Mouse (Mus musculus): ENCODE results near the gene Mrpl10. TPM values are rescaled to one million over a fixed set of nuclear protein-coding genes. Genes with fewer than 3 reads are reported as not detected.

Gene Mrpl10
- 78.8 and 85.1 TPM in 2 replicates for polyA plus RNA-seq (2015; fragmentation: Nextera tagmentation; extraction: Ambion mirVana)

GRCm38 (mm10) chr11:97041022-97041899 is at the start of gene Mrpl10, which contains the start of gene Lrrc46:
Mrpl10 (plus strand) TSS chr11:97041560.
Lrrc46 (minus strand) TSS chr11:97041407.
- peaks cover 7% of the 10 kb centered on the region for H3K4me1 ChIP-seq
- WGBS, result under 1% methylated on average over 44 of the region's 48 CpGs
- no peak within 1 kb of the TSS for H3K27ac ChIP-seq
- no peaks in the 10 kb centered on the region for H3K27me3 ChIP-seq (replicated peaks)
- H3K9ac ChIP-seq, result peak within 1 kb of the TSS; percentile 93
- H3K9me3 ChIP-seq, result no peaks in the 10 kb centered on the region
- peak; percentile 89 for ATAC-seq (ENCODE audit: insufficient read depth, low FRiP score, low read depth)
- H3K4me3 ChIP-seq (replicated peaks), result peak within 1 kb of the TSS; percentile 87
- peak within 1 kb of the TSS; percentile 88 for H3K4me2 ChIP-seq
- peaks cover 10% of the 10 kb centered on the region; the same call in 1 of the 2 replicates for H3K36me3 ChIP-seq

- H3K4me3 ChIP-seq (replicated peaks), result no peak overlapping the region
- no peak for ATAC-seq (ENCODE audit: insufficient read depth, low FRiP score, low read depth)
- no peaks in the 10 kb centered on the region for H3K36me3 ChIP-seq
- H3K27ac ChIP-seq, result peak overlapping the region; percentile 67
- H3K27me3 ChIP-seq (replicated peaks), result no peaks in the 10 kb centered on the region; the same call in 1 of the 2 replicates
- H3K4me1 ChIP-seq, result peaks cover 23% of the 10 kb centered on the region
- no peaks in the 10 kb centered on the region for H3K9me3 ChIP-seq
- WGBS, result 31% methylated on average over 8 of the region's 8 CpGs
- H3K4me2 ChIP-seq, result no peak overlapping the region
- H3K9ac ChIP-seq, result no peak overlapping the region
These were observed 48.5 kb upstream of the Mrpl10 start for GRCm38 (mm10) chr11:96992722-96993311.

GRCm38 (mm10) chr11:96995031-96995430 is 46.3 kb upstream of the Mrpl10 start:
- Histone ChIP-seq H3K27ac (no peak overlapping the region), H3K36me3 (no peaks in the 10 kb centered on the region), H3K4me2 (no peak overlapping the region), H3K4me1 (peaks cover 23% of the 10 kb centered on the region), H3K4me3 (replicated peaks) (no peak overlapping the region), H3K27me3 (replicated peaks) (peaks cover 4% of the 10 kb centered on the region; the same call in 1 of the 2 replicates), H3K9ac (no peak overlapping the region), H3K9me3 (no peaks in the 10 kb centered on the region)
- 32% methylated on average over 5 of the region's 5 CpGs for WGBS
- ATAC-seq (ENCODE audit: insufficient read depth, low FRiP score, low read depth), result no peak

- Histone ChIP-seq H3K4me2 (no peak overlapping the region), H3K27ac (no peak overlapping the region), H3K27me3 (replicated peaks) (peaks cover 4% of the 10 kb centered on the region; the same call in 1 of the 2 replicates), H3K36me3 (no peaks in the 10 kb centered on the region), H3K4me1 (peaks cover 23% of the 10 kb centered on the region), H3K9me3 (no peaks in the 10 kb centered on the region), H3K4me3 (replicated peaks) (no peak overlapping the region), H3K9ac (no peak overlapping the region)
- ATAC-seq (ENCODE audit: insufficient read depth, low FRiP score, low read depth), result no peak
- WGBS, result 78% methylated on average over 15 of the region's 15 CpGs
These were observed 45.3 kb upstream of the Mrpl10 start for GRCm38 (mm10) chr11:96995836-96996772.

- peaks cover 23% of the 10 kb centered on the region for H3K4me1 ChIP-seq
- 30% methylated on average over 17 of the region's 17 CpGs for WGBS
- no peak for ATAC-seq (ENCODE audit: insufficient read depth, low FRiP score, low read depth)
These were observed 44.5 kb upstream of the Mrpl10 start for GRCm38 (mm10) chr11:96996773-96997379.

GRCm38 (mm10) chr11:96997380-96997956 is 43.9 kb upstream of the Mrpl10 start:
- 0 out of 2 replicates have a peak overlapping the region, but pooled peaks have one; percentile 13 for H3K9ac ChIP-seq
- H3K27ac ChIP-seq, result no peak overlapping the region

More at GRCm38 (mm10) chr11:96996773-96997379, 44.5 kb upstream of the Mrpl10 start:
- 0 out of 2 replicates have a peak overlapping the region, but pooled peaks have one; percentile 13 for H3K9ac ChIP-seq
- no peaks in the 10 kb centered on the region for H3K36me3 ChIP-seq
- H3K4me2 ChIP-seq, result peak overlapping the region; percentile 64
- H3K9me3 ChIP-seq, result no peaks in the 10 kb centered on the region
- H3K27me3 ChIP-seq (replicated peaks), result peaks cover 4% of the 10 kb centered on the region; the same call in 1 of the 2 replicates
- peak overlapping the region; percentile 30 for H3K4me3 ChIP-seq (replicated peaks)
- H3K27ac ChIP-seq, result no peak overlapping the region

GRCm38 (mm10) chr11:97003170-97003569 is 38.2 kb upstream of the Mrpl10 start:
- no peaks in the 10 kb centered on the region for H3K4me1 ChIP-seq
- 25% methylated on average over 5 of the region's 5 CpGs for WGBS
- H3K9ac ChIP-seq, result no peak overlapping the region
- H3K27ac ChIP-seq, result no peak overlapping the region
- no peaks in the 10 kb centered on the region for H3K9me3 ChIP-seq
- no peak overlapping the region for H3K4me2 ChIP-seq
- no peak overlapping the region for H3K4me3 ChIP-seq (replicated peaks)
- no peak for ATAC-seq (ENCODE audit: insufficient read depth, low FRiP score, low read depth)
- no peaks in the 10 kb centered on the region for H3K36me3 ChIP-seq
- 0 out of 2 replicates have a peak, but pooled peaks cover 12% of the 10 kb centered on the region for H3K27me3 ChIP-seq (replicated peaks)

More at GRCm38 (mm10) chr11:96997380-96997956, 43.9 kb upstream of the Mrpl10 start:
- H3K4me3 ChIP-seq (replicated peaks), result peak overlapping the region; percentile 30
- peaks cover 20% of the 10 kb centered on the region for H3K4me1 ChIP-seq
- H3K36me3 ChIP-seq, result no peaks in the 10 kb centered on the region
- peak; percentile 44; the same call in 1 of the 2 replicates for ATAC-seq (ENCODE audit: insufficient read depth, low FRiP score, low read depth)
- H3K9me3 ChIP-seq, result no peaks in the 10 kb centered on the region
- H3K4me2 ChIP-seq, result peak overlapping the region; percentile 64
- H3K27me3 ChIP-seq (replicated peaks), result peaks cover 4% of the 10 kb centered on the region; the same call in 1 of the 2 replicates
- 12% methylated on average over 30 of the region's 30 CpGs for WGBS

GRCm38 (mm10) chr11:97007093-97007794 is 34.1 kb upstream of the Mrpl10 start:
- Histone ChIP-seq H3K4me3 (replicated peaks) (no peak overlapping the region), H3K9ac (no peak overlapping the region), H3K4me2 (no peak overlapping the region), H3K27ac (no peak overlapping the region), H3K27me3 (replicated peaks) (0 out of 2 replicates have a peak, but pooled peaks cover 16% of the 10 kb centered on the region), H3K4me1 (no peaks in the 10 kb centered on the region), H3K36me3 (no peaks in the 10 kb centered on the region), H3K9me3 (no peaks in the 10 kb centered on the region)
- 49% methylated on average over 9 of the region's 9 CpGs for WGBS
- ATAC-seq (ENCODE audit: insufficient read depth, low FRiP score, low read depth), result no peak

GRCm38 (mm10) chr11:97009198-97009790 is 32.1 kb upstream of the Mrpl10 start:
- no peaks in the 10 kb centered on the region for H3K4me1 ChIP-seq
- 0 out of 2 replicates have a peak, but pooled peaks cover 16% of the 10 kb centered on the region for H3K27me3 ChIP-seq (replicated peaks)
- no peak for ATAC-seq (ENCODE audit: insufficient read depth, low FRiP score, low read depth)
- H3K9me3 ChIP-seq, result no peaks in the 10 kb centered on the region
- H3K9ac ChIP-seq, result no peak overlapping the region
- H3K36me3 ChIP-seq, result no peaks in the 10 kb centered on the region
- 47% methylated on average over 8 of the region's 8 CpGs for WGBS
- H3K4me2 ChIP-seq, result no peak overlapping the region
- H3K27ac ChIP-seq, result no peak overlapping the region
- H3K4me3 ChIP-seq (replicated peaks), result no peak overlapping the region

All from stomach, embryonic 15.5 days (tissue).